Mouse (Mus musculus): ENCODE data around the gene Dnah17. TPM values are rescaled to one million over a fixed set of nuclear protein-coding genes. Genes with fewer than 3 reads are reported as not detected.

Dnah17 gene
- total and polyA plus RNA-seq, 3 experiments = 0.08 to 0.26 (median 0.11) TPM

GRCm38 (mm10) chr11:118014391-118014995 is 115.9 kb downstream of the Dnah17 start:
- H3K36me3 ChIP-seq (ENCODE audit: control insufficient read depth, insufficient read depth, low read length) = no peaks in the 10 kb centered on the region
- no peak overlapping the region for H3K27ac ChIP-seq
- whole genome bisulfite sequencing = 68% methylated on average over 12 of the region's 12 CpGs
- intact Hi-C loops (cut with DNase I) = no loop called here
- no peaks in the 10 kb centered on the region for H3K27me3 ChIP-seq (ENCODE audit: control insufficient read depth, insufficient read depth, low read length)
- peak in 1 of 2 experiments; percentile 27 for DNase-seq
- peaks cover 3% of the 10 kb centered on the region; the same call in 1 of the 2 replicates for H3K79me2 ChIP-seq (replicated peaks; ENCODE audit: control insufficient read depth, insufficient read depth, low read length)
- H3K9ac ChIP-seq (ENCODE audit: low read depth, low read length) = no peak overlapping the region
- TF ChIP-seq CTCF (IDR thresholded peaks at IDR 0.05) (no peak), POLR2A (IDR thresholded peaks at IDR 0.05; ENCODE audit: insufficient read depth, low read depth, low read length) (no peak), EP300 (IDR thresholded peaks at IDR 0.05; ENCODE audit: insufficient read depth, low read depth, low read length) (no peak)
- H3K4me1 ChIP-seq (ENCODE audit: control insufficient read depth, insufficient read depth, low read length) = peaks cover 2% of the 10 kb centered on the region; the same call in 1 of the 2 replicates
- H3K4me3 ChIP-seq = no peak overlapping the region

DNA sequence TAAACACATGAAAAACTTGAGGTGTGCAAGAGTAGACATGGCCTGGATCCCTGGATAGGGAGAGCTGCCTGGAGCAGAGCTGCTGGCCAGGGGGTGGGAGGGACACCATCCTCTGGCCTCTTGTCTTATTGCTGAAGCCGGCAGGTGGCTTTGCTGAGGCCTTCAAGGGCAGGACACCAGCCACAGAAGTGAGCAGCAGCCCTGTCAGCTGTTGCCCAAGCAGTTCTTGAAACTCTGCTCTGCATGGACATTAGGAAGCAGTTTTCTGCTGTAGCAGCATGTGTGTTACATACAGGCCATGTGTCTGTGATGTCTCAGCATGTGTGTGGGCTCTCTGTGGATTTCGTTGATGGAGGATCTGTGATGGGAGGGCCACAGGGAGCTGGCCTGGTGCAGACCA is 117.1 kb downstream of the Dnah17 start:
- intact Hi-C loops (cut with DNase I) = loop anchor here (2.0 kb wide), 1 partner anchor 23 kb away; no protein-coding TSS in a partner anchor
- no peaks in the 10 kb centered on the region for H3K36me3 ChIP-seq (ENCODE audit: control insufficient read depth, insufficient read depth, low read length)
- no peak overlapping the region for H3K27ac ChIP-seq
- peaks cover 10% of the 10 kb centered on the region for H3K4me1 ChIP-seq (ENCODE audit: control insufficient read depth, insufficient read depth, low read length)
- peaks cover 6% of the 10 kb centered on the region; the same call in 1 of the 2 replicates for H3K79me2 ChIP-seq (replicated peaks; ENCODE audit: control insufficient read depth, insufficient read depth, low read length)
- no peak for DNase-seq
- H3K9ac ChIP-seq (ENCODE audit: low read depth, low read length) = no peak overlapping the region
- 77% methylated on average over 2 of the region's 2 CpGs for WGBS
- no peaks in the 10 kb centered on the region for H3K27me3 ChIP-seq (ENCODE audit: control insufficient read depth, insufficient read depth, low read length)
- no peak overlapping the region for H3K4me3 ChIP-seq
- TF ChIP-seq CTCF (IDR thresholded peaks at IDR 0.05) (no peak), EP300 (IDR thresholded peaks at IDR 0.05; ENCODE audit: insufficient read depth, low read depth, low read length) (no peak), POLR2A (IDR thresholded peaks at IDR 0.05; ENCODE audit: insufficient read depth, low read depth, low read length) (no peak)

- Histone ChIP-seq H3K27me3 (ENCODE audit: control insufficient read depth, insufficient read depth, low read length) (no peaks in the 10 kb centered on the region), H3K27ac (no peak overlapping the region), H3K9ac (ENCODE audit: low read depth, low read length) (no peak overlapping the region), H3K79me2 (replicated peaks; ENCODE audit: control insufficient read depth, insufficient read depth, low read length) (peaks cover 6% of the 10 kb centered on the region; the same call in 1 of the 2 replicates), H3K4me3 (no peak overlapping the region), H3K36me3 (ENCODE audit: control insufficient read depth, insufficient read depth, low read length) (no peaks in the 10 kb centered on the region), H3K4me1 (ENCODE audit: control insufficient read depth, insufficient read depth, low read length) (peaks cover 14% of the 10 kb centered on the region)
- 70% methylated on average over 1 of the region's 1 CpGs for WGBS
- TF ChIP-seq EP300 (IDR thresholded peaks at IDR 0.05; ENCODE audit: insufficient read depth, low read depth, low read length) = no peak
- TF ChIP-seq POLR2A (IDR thresholded peaks at IDR 0.05; ENCODE audit: insufficient read depth, low read depth, low read length) = no peak
- TF ChIP-seq CTCF (IDR thresholded peaks at IDR 0.05) = no peak
- DNase-seq = no peak
- intact Hi-C loops (cut with DNase I) = loop anchor here (2.0 kb wide), 1 partner anchor 22 kb away; no protein-coding TSS in a partner anchor
Observed at GRCm38 (mm10) chr11:118012595-118012994, 117.8 kb downstream of the Dnah17 start.

DNA sequence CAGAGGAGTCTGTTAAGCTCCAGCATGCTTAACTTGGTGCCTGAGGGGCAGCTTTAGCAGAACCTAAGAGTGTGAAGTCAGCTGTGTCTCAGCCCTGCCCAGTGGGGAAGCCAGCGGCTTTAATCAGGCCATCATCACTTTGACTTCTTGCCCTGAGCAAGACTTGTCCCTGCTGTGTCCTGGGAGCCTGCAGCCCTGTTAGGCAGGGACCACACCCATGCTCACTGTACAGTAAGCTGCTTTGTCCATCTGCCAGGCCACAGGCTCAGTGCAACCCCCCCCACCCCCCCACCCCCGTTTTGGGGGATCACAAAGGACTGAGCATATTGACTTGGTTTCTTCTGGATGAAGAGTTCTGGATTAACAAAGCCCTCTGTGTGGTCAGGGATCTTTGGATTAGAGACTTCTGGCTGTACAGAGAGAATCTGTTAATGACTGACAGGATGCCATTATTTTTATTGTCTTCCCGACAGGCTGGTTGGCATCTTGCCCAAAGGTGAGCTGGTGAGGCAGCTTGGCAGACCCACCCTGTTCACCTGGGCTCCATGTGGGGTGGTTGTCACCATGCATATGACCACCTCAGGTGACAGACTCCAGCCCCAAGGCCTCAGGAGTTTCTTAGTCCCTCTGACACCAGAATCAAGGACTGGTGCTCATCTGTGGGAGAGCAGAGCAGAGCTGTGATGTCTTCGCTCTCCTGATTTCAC is 120.4 kb downstream of the Dnah17 start:
- H3K9ac ChIP-seq (ENCODE audit: low read depth, low read length) = no peak overlapping the region
- WGBS = 46% methylated on average over 4 of the region's 4 CpGs
- DNase-seq = no peak
- peaks cover 6% of the 10 kb centered on the region; the same call in 1 of the 2 replicates for H3K79me2 ChIP-seq (replicated peaks; ENCODE audit: control insufficient read depth, insufficient read depth, low read length)
- peaks cover 17% of the 10 kb centered on the region for H3K4me1 ChIP-seq (ENCODE audit: control insufficient read depth, insufficient read depth, low read length)
- H3K27ac ChIP-seq = no peak overlapping the region
- H3K4me3 ChIP-seq = no peak overlapping the region
- intact Hi-C loops (cut with DNase I) = no loop called here
- H3K27me3 ChIP-seq (ENCODE audit: control insufficient read depth, insufficient read depth, low read length) = no peaks in the 10 kb centered on the region
- no peaks in the 10 kb centered on the region for H3K36me3 ChIP-seq (ENCODE audit: control insufficient read depth, insufficient read depth, low read length)
- TF ChIP-seq EP300 (IDR thresholded peaks at IDR 0.05; ENCODE audit: insufficient read depth, low read depth, low read length) = no peak
- TF ChIP-seq CTCF (IDR thresholded peaks at IDR 0.05) = no peak
- no peak for TF ChIP-seq POLR2A (IDR thresholded peaks at IDR 0.05; ENCODE audit: insufficient read depth, low read depth, low read length)

- intact Hi-C loops (cut with DNase I) = no loop called here
- H3K9ac ChIP-seq (ENCODE audit: low read depth, low read length) = no peak overlapping the region
- peaks cover 17% of the 10 kb centered on the region for H3K4me1 ChIP-seq (ENCODE audit: control insufficient read depth, insufficient read depth, low read length)
- TF ChIP-seq CTCF (IDR thresholded peaks at IDR 0.05) = no peak
- TF ChIP-seq POLR2A (IDR thresholded peaks at IDR 0.05; ENCODE audit: insufficient read depth, low read depth, low read length) = no peak
- TF ChIP-seq EP300 (IDR thresholded peaks at IDR 0.05; ENCODE audit: insufficient read depth, low read depth, low read length) = no peak
- H3K4me3 ChIP-seq = no peak overlapping the region
- 79% methylated on average over 8 of the region's 8 CpGs for WGBS
- no peaks in the 10 kb centered on the region for H3K27me3 ChIP-seq (ENCODE audit: control insufficient read depth, insufficient read depth, low read length)
- H3K27ac ChIP-seq = no peak overlapping the region
- H3K36me3 ChIP-seq (ENCODE audit: control insufficient read depth, insufficient read depth, low read length) = no peaks in the 10 kb centered on the region
- DNase-seq = no peak
- peaks cover 3% of the 10 kb centered on the region; the same call in 1 of the 2 replicates for H3K79me2 ChIP-seq (replicated peaks; ENCODE audit: control insufficient read depth, insufficient read depth, low read length)
Observed at GRCm38 (mm10) chr11:118008843-118009242, 121.6 kb downstream of the Dnah17 start.

Data from heart, adult 2 months (tissue).